Mouse (Mus musculus): ENCODE results near the gene Scn2b. TPM values are rescaled to one million over a fixed set of nuclear protein-coding genes. Genes with fewer than 3 reads are reported as not detected.
A peak's percentile ranks its signal among the peaks of the same experiment; 100 is the strongest.

Scn2b gene
- 9.2 and 9.7 TPM in 2 replicates for polyA plus RNA-seq (2015; fragmentation: Nextera tagmentation; extraction: Ambion mirVana)

- Histone ChIP-seq H3K4me2 (peak within 1 kb of the TSS; percentile 77), H3K4me3 (peak within 1 kb of the TSS; percentile 72), H3K27ac (replicated peaks) (peak within 1 kb of the TSS; percentile 89), H3K9me3 (no peaks in the 10 kb centered on the region), H3K27me3 (peaks cover 13% of the 10 kb centered on the region; the same call in 1 of the 2 replicates), H3K9ac (peak within 1 kb of the TSS; percentile 83), H3K36me3 (no peaks in the 10 kb centered on the region), H3K4me1 (replicated peaks) (peaks cover 39% of the 10 kb centered on the region)
- ATAC-seq (ENCODE audit: low read depth) = peak; percentile 54; the same call in 1 of the 2 replicates
- WGBS = under 1% methylated on average over 13 of the region's 13 CpGs
These were observed at the start of gene Scn2b for GRCm38 (mm10) chr9:45117741-45118431. Gene Scn2b, plus strand, starts transcription at chr9:45117782.

DNA sequence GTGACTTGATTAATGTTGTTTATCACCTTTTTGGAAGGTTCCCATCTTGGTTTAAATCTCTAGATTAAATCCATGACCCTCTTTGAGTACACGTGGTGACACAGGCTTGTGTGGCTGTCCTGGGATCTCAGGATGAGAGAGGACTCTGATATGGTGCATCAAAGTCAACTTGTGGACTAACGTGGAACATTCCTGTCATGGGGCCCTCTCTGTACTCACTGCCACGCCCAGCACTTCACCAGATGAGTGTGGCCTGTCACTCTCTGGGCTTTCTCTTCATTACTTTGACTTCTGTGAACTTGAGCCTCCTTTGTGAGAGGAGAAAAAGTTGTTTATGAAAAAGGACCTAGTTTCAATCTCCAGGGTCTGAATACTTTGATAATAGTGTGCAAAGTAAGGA, 45.8 kb upstream of the Scn2b start:
- ATAC-seq (ENCODE audit: low read depth) = no peak
- Histone ChIP-seq H3K36me3 (no peaks in the 10 kb centered on the region), H3K4me2 (no peak overlapping the region), H3K9me3 (no peaks in the 10 kb centered on the region), H3K27me3 (no peaks in the 10 kb centered on the region), H3K4me1 (replicated peaks) (no peaks in the 10 kb centered on the region), H3K27ac (replicated peaks) (no peak overlapping the region), H3K4me3 (no peak overlapping the region), H3K9ac (no peak overlapping the region)
- 60% methylated on average over 3 of the region's 3 CpGs for WGBS

DNA sequence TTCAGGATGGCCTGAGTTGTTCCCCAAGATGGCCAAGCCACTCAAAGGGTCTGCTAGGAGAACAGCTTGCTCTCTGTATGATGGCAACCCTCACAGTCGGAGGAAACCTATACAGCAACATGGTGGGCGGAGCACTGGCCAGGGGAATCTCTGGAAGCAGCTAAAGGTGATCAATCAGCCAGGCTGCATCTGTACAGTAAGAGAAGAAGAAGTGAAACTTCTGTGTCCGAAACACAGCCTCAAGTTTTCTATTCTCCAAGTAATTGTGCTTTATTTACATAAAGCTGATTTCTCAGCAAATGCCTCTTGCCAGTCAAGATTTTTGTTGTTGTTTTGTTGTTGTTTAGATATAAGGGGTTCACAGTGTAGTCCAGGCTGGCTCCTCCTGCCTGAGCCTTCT, 39.7 kb upstream of the Scn2b start:
- no peak overlapping the region for H3K9ac ChIP-seq
- no peaks in the 10 kb centered on the region for H3K27me3 ChIP-seq
- no peaks in the 10 kb centered on the region for H3K36me3 ChIP-seq
- no peak overlapping the region for H3K4me2 ChIP-seq
- no peak overlapping the region for H3K27ac ChIP-seq (replicated peaks)
- no peak overlapping the region for H3K4me3 ChIP-seq
- H3K4me1 ChIP-seq (replicated peaks) = no peaks in the 10 kb centered on the region
- no peaks in the 10 kb centered on the region for H3K9me3 ChIP-seq
- 65% methylated on average over 3 of the region's 3 CpGs for WGBS
- no peak for ATAC-seq (ENCODE audit: low read depth)

DNA sequence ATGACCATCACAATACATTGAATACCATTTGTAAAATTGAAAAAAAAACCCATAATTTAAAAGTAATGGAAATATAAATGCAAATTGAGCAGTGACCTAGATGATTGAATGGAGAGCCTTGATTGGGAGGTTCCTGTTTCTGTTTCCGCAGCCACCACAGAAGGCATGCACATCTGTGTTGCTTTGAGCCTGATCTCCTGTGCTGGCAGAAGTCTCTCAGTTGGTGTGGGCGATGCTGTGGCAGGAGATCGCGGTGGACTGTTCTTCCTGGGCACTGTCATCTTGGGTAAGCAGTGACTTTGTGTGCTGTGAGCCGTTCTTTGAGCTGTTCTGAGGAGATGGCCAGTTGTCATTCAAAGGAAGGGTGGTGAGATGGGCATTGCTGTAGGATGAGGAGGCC, 38.6 kb upstream of the Scn2b start, which contains the start of gene Jaml:
Gene Jaml, plus strand, starts transcription at position 173 of the 400 bp plus-strand sequence.
- no peak for ATAC-seq (ENCODE audit: low read depth)
- H3K27me3 ChIP-seq = no peaks in the 10 kb centered on the region
- no peak within 1 kb of the TSS for H3K4me3 ChIP-seq
- no peaks in the 10 kb centered on the region for H3K36me3 ChIP-seq
- WGBS = 85% methylated on average over 5 of the region's 5 CpGs
- no peak within 1 kb of the TSS for H3K27ac ChIP-seq (replicated peaks)
- H3K4me1 ChIP-seq (replicated peaks) = no peaks in the 10 kb centered on the region
- H3K9ac ChIP-seq = no peak within 1 kb of the TSS
- no peaks in the 10 kb centered on the region for H3K9me3 ChIP-seq
- H3K4me2 ChIP-seq = no peak within 1 kb of the TSS

DNA sequence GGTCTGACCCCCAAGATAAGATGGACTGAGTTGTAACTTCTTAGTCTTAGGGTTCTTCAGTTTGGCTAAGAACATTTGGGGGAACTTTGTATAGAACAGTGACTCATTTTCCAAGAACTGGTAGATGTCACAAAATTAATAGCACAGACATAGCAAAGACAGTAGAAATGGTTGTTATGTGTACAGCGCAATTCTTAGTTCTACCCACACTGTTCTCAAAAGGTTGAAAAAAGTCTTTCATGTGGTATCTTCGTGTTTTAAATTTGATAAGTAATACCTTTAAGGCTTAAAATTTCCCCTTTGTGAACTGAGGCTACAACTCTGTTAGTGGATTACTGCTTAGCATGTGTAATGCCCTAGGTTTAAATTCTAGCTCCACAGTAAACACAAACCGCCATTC, 34.5 kb upstream of the Scn2b start:
- Histone ChIP-seq H3K9ac (no peak overlapping the region), H3K4me2 (no peak overlapping the region), H3K4me3 (no peak overlapping the region), H3K36me3 (no peaks in the 10 kb centered on the region), H3K27ac (replicated peaks) (no peak overlapping the region), H3K9me3 (no peaks in the 10 kb centered on the region), H3K27me3 (no peaks in the 10 kb centered on the region), H3K4me1 (replicated peaks) (no peaks in the 10 kb centered on the region)
- WGBS = 92% methylated on average over 3 of the region's 3 CpGs
- no peak for ATAC-seq (ENCODE audit: low read depth)

- H3K36me3 ChIP-seq = no peaks in the 10 kb centered on the region
- no peak overlapping the region for H3K4me3 ChIP-seq
- no peaks in the 10 kb centered on the region for H3K4me1 ChIP-seq (replicated peaks)
- no peak overlapping the region for H3K4me2 ChIP-seq
- H3K27ac ChIP-seq (replicated peaks) = no peak overlapping the region
- 0 out of 2 replicates have a peak, but pooled peaks cover 3% of the 10 kb centered on the region for H3K27me3 ChIP-seq
- ATAC-seq (ENCODE audit: low read depth) = no peak
- no peaks in the 10 kb centered on the region for H3K9me3 ChIP-seq
- H3K9ac ChIP-seq = no peak overlapping the region
- WGBS = 83% methylated on average over 5 of the region's 5 CpGs
These were observed 33.0 kb upstream of the Scn2b start for GRCm38 (mm10) chr9:45084556-45084955.

- H3K4me1 ChIP-seq (replicated peaks) = no peaks in the 10 kb centered on the region
- no peak for ATAC-seq (ENCODE audit: low read depth)
- no peaks in the 10 kb centered on the region for H3K9me3 ChIP-seq
- 82% methylated on average over 12 of the region's 12 CpGs for WGBS
- H3K36me3 ChIP-seq = no peaks in the 10 kb centered on the region
- H3K4me2 ChIP-seq = no peak overlapping the region
- no peak overlapping the region for H3K9ac ChIP-seq
- no peak overlapping the region for H3K27ac ChIP-seq (replicated peaks)
- no peak overlapping the region for H3K4me3 ChIP-seq
- H3K27me3 ChIP-seq = 0 out of 2 replicates have a peak, but pooled peaks cover 3% of the 10 kb centered on the region
These were observed 31.6 kb upstream of the Scn2b start for GRCm38 (mm10) chr9:45085741-45086690.

GRCm38 (mm10) chr9:45088040-45088439, 29.5 kb upstream of the Scn2b start:
- Histone ChIP-seq H3K4me3 (no peak overlapping the region), H3K27ac (replicated peaks) (no peak overlapping the region), H3K4me2 (no peak overlapping the region), H3K36me3 (no peaks in the 10 kb centered on the region), H3K9me3 (no peaks in the 10 kb centered on the region), H3K4me1 (replicated peaks) (no peaks in the 10 kb centered on the region), H3K9ac (no peak overlapping the region), H3K27me3 (peaks cover 3% of the 10 kb centered on the region; the same call in 1 of the 2 replicates)
- ATAC-seq (ENCODE audit: low read depth) = no peak

DNA sequence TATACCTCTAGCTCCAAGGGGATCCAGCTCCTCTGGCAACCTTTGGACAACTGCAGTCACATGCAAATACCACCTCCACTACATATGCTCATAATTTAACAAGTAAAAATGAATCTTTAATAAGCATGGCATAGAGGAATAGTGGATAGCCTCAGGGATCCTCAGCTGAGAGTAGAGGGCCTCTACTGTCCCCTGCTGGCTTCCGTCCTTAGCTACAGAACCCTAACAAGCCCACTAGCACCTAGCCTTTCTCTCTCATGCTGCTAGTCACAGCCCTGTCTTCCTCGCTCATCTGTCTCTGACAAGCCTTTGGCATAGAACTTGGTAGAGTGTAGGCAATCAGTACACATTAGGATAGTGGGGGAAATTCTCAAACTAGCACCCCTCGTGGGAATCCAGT, 26.8 kb upstream of the Scn2b start:
- H3K4me2 ChIP-seq = no peak overlapping the region
- no peak overlapping the region for H3K9ac ChIP-seq
- H3K4me3 ChIP-seq = no peak overlapping the region
- 73% methylated on average over 3 of the region's 3 CpGs for WGBS
- H3K9me3 ChIP-seq = no peaks in the 10 kb centered on the region
- H3K27me3 ChIP-seq = peaks cover 3% of the 10 kb centered on the region; the same call in 1 of the 2 replicates
- ATAC-seq (ENCODE audit: low read depth) = no peak
- no peaks in the 10 kb centered on the region for H3K36me3 ChIP-seq
- H3K27ac ChIP-seq (replicated peaks) = no peak overlapping the region
- H3K4me1 ChIP-seq (replicated peaks) = no peaks in the 10 kb centered on the region

DNA sequence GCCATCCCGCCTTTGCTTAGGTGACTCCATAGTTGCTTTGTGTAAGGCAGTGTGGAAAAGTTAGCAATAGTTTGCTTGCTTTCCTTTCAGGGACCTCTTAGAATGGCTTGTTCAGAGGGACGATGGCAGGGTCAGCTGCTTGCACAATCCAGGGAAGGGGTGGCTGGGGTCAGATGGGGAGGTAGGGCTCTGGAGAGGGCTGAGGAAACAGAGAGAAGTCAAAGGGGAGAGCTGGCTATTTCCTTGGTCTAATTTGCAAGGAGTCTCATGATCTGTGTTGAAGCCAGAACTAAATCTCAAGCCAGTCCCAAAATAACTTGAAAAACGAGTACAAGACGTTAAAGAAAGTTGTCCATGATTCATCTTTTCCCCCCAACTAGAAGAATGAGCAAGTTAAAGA, 24.9 kb upstream of the Scn2b start:
- Histone ChIP-seq H3K4me2 (no peak overlapping the region), H3K36me3 (no peaks in the 10 kb centered on the region), H3K4me1 (replicated peaks) (no peaks in the 10 kb centered on the region), H3K27ac (replicated peaks) (no peak overlapping the region), H3K27me3 (peaks cover 3% of the 10 kb centered on the region; the same call in 1 of the 2 replicates), H3K9ac (no peak overlapping the region), H3K9me3 (no peaks in the 10 kb centered on the region), H3K4me3 (no peak overlapping the region)
- no peak for ATAC-seq (ENCODE audit: low read depth)
- WGBS = 71% methylated on average over 4 of the region's 4 CpGs

DNA sequence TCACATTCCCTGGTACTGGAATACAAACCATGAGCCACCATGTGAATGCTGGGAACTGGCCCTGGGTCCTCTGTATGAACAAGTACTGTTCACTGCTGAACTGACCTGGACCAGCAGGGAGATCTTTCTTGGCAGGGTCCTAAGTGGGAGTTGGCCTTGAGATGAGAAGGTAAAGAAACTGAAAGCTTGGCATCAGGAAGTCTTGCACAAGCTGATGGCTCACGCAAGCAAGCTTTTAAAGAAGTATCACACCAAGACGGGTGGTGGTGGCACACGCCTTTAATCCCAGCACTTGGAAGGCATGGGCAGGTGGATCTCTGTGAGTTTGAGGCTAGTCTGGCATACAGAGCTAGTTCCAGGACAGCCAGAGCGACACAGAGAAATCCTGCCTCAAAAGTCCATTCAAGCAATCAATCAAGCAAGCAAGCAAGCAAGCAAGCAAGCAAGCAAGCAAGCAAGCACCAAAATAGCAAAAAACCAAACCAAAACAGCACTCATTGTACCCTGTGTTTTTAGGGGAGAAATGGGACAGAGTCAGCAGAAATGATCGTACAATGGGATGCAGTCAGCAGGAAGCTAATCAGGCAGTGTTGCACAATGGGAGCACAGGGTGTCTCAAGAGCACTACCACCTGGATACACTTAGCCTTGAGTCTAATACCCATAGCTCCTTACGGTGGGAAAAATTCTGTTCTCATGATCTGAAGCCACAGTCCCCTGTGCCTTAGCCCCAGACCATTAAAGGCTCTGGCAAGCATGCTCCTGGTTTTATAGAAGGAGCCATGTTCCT, 22.2 kb upstream of the Scn2b start:
- 81% methylated on average over 6 of the region's 6 CpGs for WGBS
- no peak for ATAC-seq (ENCODE audit: low read depth)

More for the DNA sequence above, 22.2 kb upstream of the Scn2b start:
- Histone ChIP-seq H3K27me3 (no peaks in the 10 kb centered on the region; the same call in 1 of the 2 replicates), H3K4me3 (no peak overlapping the region), H3K9ac (no peak overlapping the region), H3K27ac (replicated peaks) (no peak overlapping the region), H3K4me1 (replicated peaks) (no peaks in the 10 kb centered on the region), H3K4me2 (no peak overlapping the region), H3K9me3 (no peaks in the 10 kb centered on the region), H3K36me3 (no peaks in the 10 kb centered on the region)

All from neural tube, embryonic 13.5 days (tissue).